Mouse (Mus musculus) heart, embryonic 12.5 days (tissue): ENCODE data around the gene Nab2. TPM values are rescaled to one million over a fixed set of nuclear protein-coding genes. Genes with fewer than 3 reads are reported as not detected.

Experiments used
- ATAC-seq: fragments of 200-750 bp; cut with Nextera tagmentation; 2 replicates; pipeline ENCODE4 v1.8.0; 2017; ENCODE audit warnings: moderate TSS enrichment, moderate library complexity; ENCODE audit not compliant: insufficient number of reproducible peaks, low FRiP score
- H3K27ac ChIP-seq: fragments of 300-500 bp; sonication (generic); 2 replicates; pipeline ENCODE4 v1.5.1; 2016; ENCODE audit warnings: mild to moderate bottlenecking, moderate library complexity; ENCODE audit not compliant: poor library complexity, severe bottlenecking
- H3K27me3 ChIP-seq: fragments of 300-500 bp; sonication (generic); replicated peaks from 2 replicates; pipeline ENCODE4 v1.6.1; 2016; ENCODE audit warnings: mild to moderate bottlenecking, moderate library complexity
- H3K36me3 ChIP-seq: fragments of 300-500 bp; sonication (generic); 2 replicates; pipeline ENCODE4 v1.6.1; 2016; ENCODE audit warnings: mild to moderate bottlenecking, moderate library complexity
- H3K4me1 ChIP-seq: fragments of 300-500 bp; sonication (generic); replicated peaks from 2 replicates; pipeline ENCODE4 v1.6.1; 2016; ENCODE audit warnings: mild to moderate bottlenecking
- H3K4me2 ChIP-seq: fragments of 300-500 bp; sonication (generic); 2 replicates; pipeline ENCODE4 v1.6.1; 2016; ENCODE audit warnings: mild to moderate bottlenecking, moderate library complexity
- H3K4me3 ChIP-seq: fragments of 300-500 bp; sonication (generic); 2 replicates; pipeline ENCODE4 v1.5.1; 2016; ENCODE audit warnings: mild to moderate bottlenecking
- H3K9ac ChIP-seq: fragments of 300-500 bp; sonication (generic); 2 replicates; pipeline ENCODE4 v1.6.1; 2016; ENCODE audit warnings: mild to moderate bottlenecking, moderate library complexity
- H3K9me3 ChIP-seq: fragments of 300-500 bp; sonication (generic); replicated peaks from 2 replicates; pipeline ENCODE4 v1.6.1; 2016; ENCODE audit warnings: mild to moderate bottlenecking, moderate library complexity
- WGBS: fragments of 180-500 bp; shearing (Covaris S2); methylation state at CpG from one replicate; pipeline ENCODE4 v1.1.7; 2016; 5-methylcytosine and 5-hydroxymethylcytosine counted together
- polyA plus RNA-seq: library from polyadenylated mRNA; unstranded; fragments of >200 nt; fragmentation: Nextera tagmentation; extraction: Ambion mirVana; gene quantifications from 2 replicates; pipeline ENCODE4 v1.2.1, GENCODE M21; 2016

Gene Nab2
- polyA plus RNA-seq, 1 experiment from 2014 or later = 13.7 TPM

DNA sequence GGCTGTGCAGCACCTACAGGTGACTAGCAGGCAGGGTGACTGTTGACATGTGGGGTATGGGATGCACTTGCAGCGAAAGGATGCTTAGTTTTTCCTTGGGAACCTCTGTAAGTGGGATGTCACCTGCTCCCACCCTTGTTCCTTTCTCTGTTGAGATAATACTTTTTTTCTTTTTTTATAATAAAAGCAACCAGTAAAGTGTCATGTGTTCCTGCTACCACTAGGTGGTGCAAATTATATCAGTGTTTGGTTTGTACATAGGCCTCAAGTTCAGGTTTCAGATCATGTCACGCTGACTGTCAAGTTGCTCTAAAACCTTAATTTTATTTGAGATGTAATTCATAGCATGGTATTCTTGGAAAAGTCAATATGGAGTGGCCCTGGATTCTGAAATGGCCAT is 26.3 kb upstream of the Nab2 start:
- Histone ChIP-seq H3K9ac (no peak overlapping the region), H3K9me3 (no peaks in the 10 kb centered on the region), H3K4me2 (no peak overlapping the region), H3K4me3 (no peak overlapping the region), H3K4me1 (no peaks in the 10 kb centered on the region), H3K27me3 (no peaks in the 10 kb centered on the region), H3K27ac (no peak overlapping the region), H3K36me3 (peaks cover 60% of the 10 kb centered on the region)
- 52% methylated on average over 2 of the region's 2 CpGs for WGBS
- no peak for ATAC-seq

DNA sequence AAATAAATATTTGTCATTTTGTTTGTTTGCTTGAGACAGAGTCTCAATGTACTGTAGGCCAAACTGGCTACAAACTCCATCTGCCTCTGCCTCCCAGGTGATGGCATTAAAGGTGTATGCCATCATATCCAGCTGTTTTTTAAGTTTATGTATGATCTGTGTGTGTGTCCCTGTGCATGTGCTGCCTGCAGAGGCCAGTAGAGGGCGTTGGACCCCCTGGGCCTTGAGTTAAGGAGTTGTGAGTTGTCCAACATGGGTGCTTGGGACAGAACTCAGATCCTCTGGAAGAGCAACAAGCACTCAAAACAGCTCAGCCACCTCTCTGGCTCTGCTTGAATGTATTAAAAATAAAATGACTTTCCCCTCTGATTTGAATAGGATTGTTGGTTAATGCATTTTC is 22.7 kb upstream of the Nab2 start:
- no peak for ATAC-seq
- peaks cover 5% of the 10 kb centered on the region for H3K4me1 ChIP-seq
- H3K27me3 ChIP-seq = no peaks in the 10 kb centered on the region
- no peak overlapping the region for H3K9ac ChIP-seq
- H3K36me3 ChIP-seq = peaks cover 41% of the 10 kb centered on the region
- WGBS = 16% methylated on average over 1 of the region's 1 CpGs
- H3K9me3 ChIP-seq = no peaks in the 10 kb centered on the region
- H3K4me2 ChIP-seq = no peak overlapping the region
- H3K4me3 ChIP-seq = no peak overlapping the region
- H3K27ac ChIP-seq = no peak overlapping the region

DNA sequence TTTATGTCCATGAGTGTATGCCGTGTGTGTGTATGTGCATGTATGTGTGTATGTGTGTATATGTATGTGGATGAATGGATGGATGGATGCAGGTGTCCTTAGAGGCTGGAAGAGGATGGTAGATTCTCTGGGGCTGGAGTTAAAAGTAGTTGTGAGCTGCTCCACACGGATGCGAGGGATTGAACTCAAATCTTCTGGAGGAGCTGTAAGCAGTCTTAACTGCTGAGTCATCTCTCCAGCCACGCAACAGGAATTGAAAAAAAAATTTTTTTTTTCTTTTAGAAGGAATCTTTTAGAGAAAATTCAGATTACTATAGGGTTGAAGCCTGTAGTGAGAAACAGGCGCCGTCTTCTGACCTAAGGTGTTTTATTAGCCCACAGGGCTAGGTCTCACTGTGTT is 14.5 kb upstream of the Nab2 start:
- WGBS = 79% methylated on average over 6 of the region's 6 CpGs
- Histone ChIP-seq H3K4me2 (no peak overlapping the region), H3K9me3 (no peaks in the 10 kb centered on the region), H3K4me3 (no peak overlapping the region), H3K9ac (no peak overlapping the region), H3K4me1 (peaks cover 18% of the 10 kb centered on the region), H3K27ac (no peak overlapping the region), H3K27me3 (no peaks in the 10 kb centered on the region), H3K36me3 (no peaks in the 10 kb centered on the region)
- no peak for ATAC-seq

DNA sequence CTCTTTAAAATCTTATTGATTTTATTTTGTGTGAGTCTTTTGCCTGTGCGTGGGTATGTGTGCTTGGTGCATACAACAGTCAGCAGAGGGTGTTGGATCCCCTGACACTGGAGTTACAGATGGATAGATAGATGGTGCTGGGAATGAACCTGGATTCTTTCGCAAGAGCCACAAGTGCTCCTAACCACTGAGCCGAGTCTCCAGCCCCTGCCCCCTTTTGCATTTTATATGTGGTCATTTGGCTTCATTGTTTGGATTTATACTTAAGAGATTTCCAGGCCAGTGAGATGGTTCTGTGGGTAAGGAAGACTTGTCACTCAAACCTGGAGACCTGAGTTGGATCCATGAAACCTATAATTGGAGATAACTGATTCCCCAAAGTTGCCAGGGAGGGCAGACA is 11.5 kb upstream of the Nab2 start:
- Histone ChIP-seq H3K4me2 (no peak overlapping the region), H3K27me3 (no peaks in the 10 kb centered on the region), H3K4me1 (peaks cover 9% of the 10 kb centered on the region), H3K4me3 (no peak overlapping the region), H3K36me3 (no peaks in the 10 kb centered on the region), H3K27ac (no peak overlapping the region), H3K9me3 (no peaks in the 10 kb centered on the region), H3K9ac (no peak overlapping the region)
- ATAC-seq = no peak
- WGBS = 87% methylated on average over 3 of the region's 3 CpGs

DNA sequence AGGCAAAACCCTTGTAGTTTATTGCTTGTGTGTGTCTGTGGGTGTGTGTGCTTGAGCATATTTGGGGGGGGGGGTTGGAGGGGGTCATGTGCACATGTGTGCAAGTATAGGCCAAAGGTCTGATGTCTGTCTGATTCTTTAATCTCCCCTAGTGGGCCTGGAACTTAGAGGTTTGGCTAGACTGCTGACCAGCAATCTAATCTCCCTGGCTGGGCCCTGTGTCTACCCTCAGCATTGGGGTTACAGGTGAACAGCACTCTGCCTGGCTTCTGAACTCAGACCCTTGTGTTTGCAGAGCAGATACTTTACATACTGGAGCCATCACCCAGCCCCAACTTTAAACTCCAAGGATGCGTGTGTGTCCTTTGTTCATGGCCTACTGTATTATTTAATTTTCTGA is 10.8 kb upstream of the Nab2 start:
- Histone ChIP-seq H3K4me3 (no peak overlapping the region), H3K4me1 (peaks cover 9% of the 10 kb centered on the region), H3K36me3 (no peaks in the 10 kb centered on the region), H3K4me2 (no peak overlapping the region), H3K27ac (no peak overlapping the region), H3K27me3 (no peaks in the 10 kb centered on the region), H3K9ac (peak overlapping the region; percentile 36; the same call in 1 of the 2 replicates), H3K9me3 (no peaks in the 10 kb centered on the region)
- 90% methylated on average over 1 of the region's 1 CpGs for WGBS
- ATAC-seq = no peak

DNA sequence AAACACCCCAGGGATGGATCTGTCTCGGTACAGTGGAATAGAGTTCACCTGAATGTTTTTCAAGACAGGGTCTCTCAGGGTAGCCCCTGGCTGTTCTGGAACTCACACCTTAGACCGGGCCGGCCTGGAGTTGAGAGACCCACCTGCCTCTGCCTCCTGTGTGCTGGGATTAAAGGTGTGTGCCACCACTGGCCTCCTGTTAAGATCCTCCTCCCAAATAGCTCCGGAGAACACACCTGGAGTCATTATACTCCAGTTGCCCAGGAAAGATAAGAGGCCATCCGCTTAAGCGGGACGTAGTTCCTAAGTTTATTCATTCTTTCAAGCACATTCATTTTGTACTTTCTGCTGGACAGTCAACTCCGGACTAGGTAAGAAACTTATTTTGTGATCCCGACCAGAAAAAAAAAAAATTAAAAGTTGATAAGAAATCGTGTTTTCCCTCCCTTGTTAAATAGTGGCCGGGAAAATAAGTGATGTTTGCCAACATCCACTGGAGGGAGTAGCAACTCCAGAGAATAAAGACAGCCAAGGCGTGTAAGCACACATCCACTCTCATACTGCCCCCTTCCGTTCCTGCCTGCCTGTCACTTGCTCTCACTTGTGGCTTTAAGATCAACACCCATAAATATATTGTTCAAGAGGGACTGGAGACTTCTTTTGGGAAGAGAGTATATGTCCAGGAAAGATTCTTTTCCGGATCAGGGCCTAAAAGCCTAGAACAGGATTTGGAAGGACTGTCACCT is 9.4 kb upstream of the Nab2 start:
- 7% methylated on average over 14 of the region's 14 CpGs for WGBS
- Histone ChIP-seq H3K27ac (peak overlapping the region; percentile 32; the same call in 1 of the 2 replicates), H3K4me3 (peak overlapping the region; percentile 71), H3K4me2 (peak overlapping the region; percentile 98), H3K27me3 (no peaks in the 10 kb centered on the region), H3K9ac (peak overlapping the region; percentile 76), H3K36me3 (no peaks in the 10 kb centered on the region), H3K9me3 (no peaks in the 10 kb centered on the region), H3K4me1 (peaks cover 9% of the 10 kb centered on the region)
- ATAC-seq = no peak

DNA sequence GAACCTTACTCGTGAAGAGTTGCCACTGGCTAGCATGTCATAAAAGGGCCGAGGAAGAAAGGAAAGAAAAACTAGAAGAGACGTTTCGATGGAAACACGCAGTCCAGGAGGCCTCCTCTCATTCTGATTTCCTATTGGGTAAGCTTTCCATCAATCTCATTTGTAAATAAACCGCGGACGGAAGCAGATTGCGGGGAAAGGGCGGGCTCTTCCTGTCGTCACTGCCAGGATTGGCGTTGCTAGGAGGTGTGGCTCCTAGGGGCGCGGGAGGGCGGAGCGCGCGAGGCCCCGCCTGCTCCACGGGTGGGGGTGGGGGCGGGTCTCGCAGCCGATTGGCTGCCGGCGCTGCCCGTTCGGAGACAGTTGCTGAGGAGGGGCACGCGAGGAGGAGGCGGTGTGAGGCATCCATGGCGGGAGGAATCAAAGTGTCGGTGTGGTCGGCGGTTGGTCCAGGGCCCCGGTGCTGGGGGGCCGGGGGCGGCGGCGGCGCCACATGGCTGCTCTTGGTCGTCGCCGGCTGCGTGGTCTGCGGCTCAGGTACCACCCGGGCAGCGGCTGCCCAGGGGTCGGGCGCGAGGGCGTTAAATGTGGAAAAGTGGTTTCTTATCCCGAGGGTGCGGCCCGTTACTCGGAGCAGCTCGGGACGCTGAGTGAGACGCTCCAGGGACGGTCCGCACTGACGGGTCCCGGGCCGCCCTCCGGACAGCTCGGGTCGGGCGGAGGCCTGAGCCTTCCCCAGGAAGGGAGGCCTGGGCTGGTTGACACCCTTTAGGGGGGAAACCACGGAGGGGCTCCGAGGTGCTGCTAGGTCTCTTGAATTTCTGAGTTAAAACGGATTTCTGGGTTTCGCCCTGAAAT is 8.6 kb upstream of the Nab2 start:
- under 1% methylated on average over 71 of the region's 71 CpGs for WGBS
- no peaks in the 10 kb centered on the region for H3K27me3 ChIP-seq
- peak overlapping the region; percentile 71 for H3K4me3 ChIP-seq
- ATAC-seq = peak; percentile 97
- H3K4me1 ChIP-seq = peaks cover 9% of the 10 kb centered on the region
- H3K9ac ChIP-seq = peak overlapping the region; percentile 76
- no peaks in the 10 kb centered on the region for H3K36me3 ChIP-seq
- H3K9me3 ChIP-seq = no peaks in the 10 kb centered on the region
- H3K27ac ChIP-seq = peak overlapping the region; percentile 20; the same call in 1 of the 2 replicates
- H3K4me2 ChIP-seq = peak overlapping the region; percentile 98

DNA sequence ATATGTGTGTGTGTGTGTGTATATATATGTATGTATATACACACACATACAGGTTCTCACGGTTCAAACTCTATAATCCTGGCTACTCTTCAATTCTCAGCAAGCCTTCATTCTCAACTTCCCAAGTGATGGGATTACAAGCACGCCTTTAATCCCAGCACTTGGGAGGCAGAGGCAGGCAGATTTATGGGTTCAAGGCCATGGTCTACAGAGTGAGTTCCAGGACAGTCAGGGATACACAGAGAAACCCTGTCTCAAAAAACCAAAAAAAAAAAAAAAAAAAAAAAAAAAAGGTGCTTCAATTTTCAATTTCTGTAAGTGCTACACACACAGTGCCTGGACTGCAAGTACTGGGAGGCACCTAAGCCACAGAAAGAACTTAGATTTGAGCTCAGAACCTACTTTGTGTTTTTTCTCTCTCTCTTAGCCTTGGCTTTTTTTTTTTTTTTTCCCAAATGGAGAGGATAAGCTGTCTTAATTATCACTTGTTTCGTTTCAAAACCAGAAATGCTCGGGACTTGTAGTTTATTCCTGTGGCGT is 7.6 kb upstream of the Nab2 start:
- peak overlapping the region; percentile 60; the same call in 1 of the 2 replicates for H3K9ac ChIP-seq
- H3K4me3 ChIP-seq = peak overlapping the region; percentile 71
- WGBS = 48% methylated on average over 5 of the region's 5 CpGs

DNA sequence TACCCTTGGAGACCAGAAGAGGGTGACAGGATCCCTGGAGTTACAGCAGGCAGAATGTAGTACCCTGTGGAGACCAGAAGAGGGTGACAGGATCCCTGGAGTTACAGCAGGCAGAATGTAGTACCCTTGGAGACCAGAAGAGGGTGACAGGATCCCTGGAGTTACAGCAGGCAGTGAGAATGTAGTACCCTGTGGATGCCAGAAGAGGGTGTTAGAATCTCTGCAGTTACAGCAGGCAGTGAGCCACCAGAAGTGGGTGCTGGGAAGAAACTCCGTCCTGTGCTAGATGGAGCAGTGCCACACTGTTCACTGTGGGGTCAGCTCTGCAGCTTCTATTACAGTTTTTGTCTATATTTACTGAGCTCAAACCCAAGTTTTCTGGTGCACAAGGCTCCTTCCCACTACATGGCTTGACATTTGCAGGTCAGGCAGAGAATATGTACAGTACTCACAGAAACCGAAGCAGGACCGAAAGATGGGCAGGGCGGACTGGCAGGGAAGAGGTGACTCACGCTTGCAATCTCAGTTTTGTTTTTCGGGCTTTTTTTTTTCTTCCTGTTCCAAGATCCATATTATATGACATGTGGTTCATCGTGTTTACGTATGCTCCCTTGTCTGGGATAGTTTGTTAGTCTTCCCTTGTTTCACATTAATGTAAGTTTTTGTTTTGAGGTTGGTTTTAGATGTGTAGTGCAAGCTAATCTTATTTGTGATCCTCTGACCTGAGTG is 6.6 kb upstream of the Nab2 start:
- no peak overlapping the region for H3K4me3 ChIP-seq
- no peaks in the 10 kb centered on the region for H3K27me3 ChIP-seq
- H3K36me3 ChIP-seq = no peaks in the 10 kb centered on the region
- H3K9me3 ChIP-seq = no peaks in the 10 kb centered on the region
- no peak overlapping the region; the same call in 1 of the 2 replicates for H3K9ac ChIP-seq
- no peak overlapping the region for H3K4me2 ChIP-seq
- H3K4me1 ChIP-seq = peaks cover 9% of the 10 kb centered on the region
- 79% methylated on average over 8 of the region's 8 CpGs for WGBS
- peak overlapping the region; percentile 64; the same call in 1 of the 2 replicates for H3K27ac ChIP-seq
- ATAC-seq = no peak

More for the DNA sequence above, 7.6 kb upstream of the Nab2 start:
- Histone ChIP-seq H3K27ac (no peak overlapping the region), H3K36me3 (no peaks in the 10 kb centered on the region), H3K4me1 (peaks cover 9% of the 10 kb centered on the region), H3K9me3 (no peaks in the 10 kb centered on the region), H3K27me3 (no peaks in the 10 kb centered on the region), H3K4me2 (peak overlapping the region; percentile 98)
- ATAC-seq = no peak

DNA sequence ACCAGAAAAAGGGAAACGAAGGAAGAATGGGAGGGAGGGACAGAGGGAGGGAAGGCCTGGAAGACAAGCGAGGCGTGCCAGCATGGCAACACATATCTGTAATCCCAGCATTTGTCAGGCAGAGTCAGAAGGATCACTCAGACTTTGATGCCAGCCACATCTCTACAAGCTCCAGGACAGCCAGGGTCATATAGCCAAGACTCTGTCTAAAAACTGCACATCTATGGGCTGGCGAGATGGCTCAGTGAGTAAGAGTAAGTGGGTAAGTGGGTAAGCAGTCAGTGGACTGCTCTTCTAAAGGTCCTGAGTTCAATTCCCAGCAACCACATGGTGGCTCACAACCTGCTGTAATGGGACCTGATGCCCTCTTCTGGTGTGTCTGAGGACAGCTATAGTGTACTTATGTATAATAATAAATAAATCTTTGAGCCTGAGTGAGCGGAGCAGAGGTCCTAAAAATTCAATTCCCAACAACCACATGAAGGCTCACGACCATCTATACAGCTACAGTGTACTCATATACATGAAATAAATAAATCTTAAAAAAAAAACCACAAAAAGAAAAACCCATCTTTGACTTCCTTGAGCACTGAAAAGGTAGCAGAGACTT is 5.8 kb upstream of the Nab2 start:
- Histone ChIP-seq H3K27ac (no peak overlapping the region), H3K9ac (no peak overlapping the region), H3K9me3 (no peaks in the 10 kb centered on the region), H3K27me3 (no peaks in the 10 kb centered on the region), H3K36me3 (no peaks in the 10 kb centered on the region), H3K4me3 (no peak overlapping the region), H3K4me2 (no peak overlapping the region), H3K4me1 (peaks cover 17% of the 10 kb centered on the region)
- 85% methylated on average over 6 of the region's 6 CpGs for WGBS
- no peak for ATAC-seq
